Mouse (Mus musculus) limb, embryonic 13.5 days (tissue): ENCODE measurements at regions not wholly inside any gene's neighbourhood (a gene's known extent, or its start where the extent isn't known, plus 50 kb on each side); places are given as distances from the start of the nearest gene placed in this dataset.

Experiments used
- ATAC-seq: fragments of 200-750 bp; cut with Nextera tagmentation; 2 replicates; pipeline ENCODE4 v1.8.0; 2017; ENCODE audit warnings: low read depth, moderate number of reproducible peaks, moderate TSS enrichment; ENCODE audit not compliant: low FRiP score
- H3K27ac ChIP-seq: fragments of 300-500 bp; sonication (generic); 2 replicates; pipeline ENCODE4 v1.5.1; 2015; ENCODE audit warnings: inconsistent platforms, mild to moderate bottlenecking, moderate library complexity
- H3K27me3 ChIP-seq: fragments of 300-500 bp; sonication (generic); 2 replicates; pipeline ENCODE4 v1.6.1; 2015; ENCODE audit warnings: mild to moderate bottlenecking, inconsistent platforms
- H3K36me3 ChIP-seq: fragments of 300-500 bp; sonication (generic); 2 replicates; pipeline ENCODE4 v1.6.1; 2015; ENCODE audit warnings: inconsistent platforms, mild to moderate bottlenecking, moderate library complexity
- H3K4me1 ChIP-seq: fragments of 300-500 bp; sonication (generic); 2 replicates; pipeline ENCODE4 v1.6.1; 2015; ENCODE audit warnings: inconsistent platforms
- H3K4me2 ChIP-seq: fragments of 300-500 bp; sonication (generic); replicated peaks from 2 replicates; pipeline ENCODE4 v1.6.1; 2015; ENCODE audit warnings: inconsistent platforms, mild to moderate bottlenecking, moderate library complexity
- H3K4me3 ChIP-seq: fragments of 300-500 bp; sonication (generic); 2 replicates; pipeline ENCODE4 v1.5.1; 2015; ENCODE audit warnings: moderate library complexity, mild to moderate bottlenecking, inconsistent platforms
- H3K9ac ChIP-seq: fragments of 300-500 bp; sonication (generic); 2 replicates; pipeline ENCODE4 v1.6.1; 2015; ENCODE audit warnings: mild to moderate bottlenecking, inconsistent platforms
- H3K9me3 ChIP-seq: fragments of 300-500 bp; sonication (generic); 2 replicates; pipeline ENCODE4 v1.6.1; 2016; ENCODE audit warnings: inconsistent platforms
- WGBS: fragments of 180-500 bp; shearing (Covaris S2); methylation state at CpG from one replicate; pipeline ENCODE4 v1.1.7; 2015; 5-methylcytosine and 5-hydroxymethylcytosine counted together

- whole genome bisulfite sequencing = 58% methylated on average over 3 of the region's 3 CpGs
Observed at GRCm38 (mm10) chr11:8061989-8062388, 602.3 kb downstream of the Tns3 start.

GRCm38 (mm10) chr11:8061573-8061972 is 602.8 kb downstream of the Tns3 start:
- ATAC-seq = no peak

More at GRCm38 (mm10) chr11:8061989-8062388, 602.3 kb downstream of the Tns3 start:
- no peaks in the 10 kb centered on the region for H3K9me3 ChIP-seq
- H3K36me3 ChIP-seq = no peaks in the 10 kb centered on the region
- no peaks in the 10 kb centered on the region for H3K27me3 ChIP-seq
- no peak overlapping the region for H3K4me2 ChIP-seq
- ATAC-seq = no peak
- no peak overlapping the region for H3K4me3 ChIP-seq
- H3K4me1 ChIP-seq = no peaks in the 10 kb centered on the region
- no peak overlapping the region for H3K27ac ChIP-seq
- H3K9ac ChIP-seq = no peak overlapping the region

DNA sequence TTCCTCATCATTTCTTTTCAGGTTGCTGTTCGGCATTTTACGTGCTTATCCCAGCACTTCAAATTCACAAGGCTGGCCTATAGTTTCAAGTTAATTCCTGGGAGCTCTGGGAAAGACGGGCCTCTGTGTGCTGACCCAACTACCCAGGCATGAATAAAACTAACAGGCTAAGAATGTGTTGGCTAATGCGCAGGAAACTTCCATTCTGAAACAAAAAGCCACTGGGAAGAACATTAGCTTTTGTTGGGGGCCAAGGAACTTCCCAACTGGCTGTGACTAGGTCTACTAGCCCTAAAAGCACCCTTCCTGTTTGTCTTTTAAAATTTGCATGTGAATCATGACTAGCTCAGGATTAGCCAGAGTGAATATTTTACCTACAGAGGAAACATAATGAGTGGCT is 612.8 kb downstream of the Tns3 start:
- H3K27ac ChIP-seq = no peak overlapping the region
- 37% methylated on average over 4 of the region's 4 CpGs for WGBS
- H3K4me1 ChIP-seq = no peaks in the 10 kb centered on the region
- H3K36me3 ChIP-seq = no peaks in the 10 kb centered on the region
- H3K9me3 ChIP-seq = no peaks in the 10 kb centered on the region
- no peaks in the 10 kb centered on the region for H3K27me3 ChIP-seq
- H3K4me2 ChIP-seq = no peak overlapping the region
- ATAC-seq = no peak
- H3K9ac ChIP-seq = no peak overlapping the region
- H3K4me3 ChIP-seq = no peak overlapping the region

More at GRCm38 (mm10) chr11:8061573-8061972, 602.8 kb downstream of the Tns3 start:
- Histone ChIP-seq H3K4me1 (no peaks in the 10 kb centered on the region), H3K9ac (no peak overlapping the region), H3K36me3 (no peaks in the 10 kb centered on the region), H3K9me3 (no peaks in the 10 kb centered on the region), H3K4me2 (no peak overlapping the region), H3K4me3 (no peak overlapping the region), H3K27me3 (no peaks in the 10 kb centered on the region), H3K27ac (no peak overlapping the region)
- 61% methylated on average over 3 of the region's 3 CpGs for WGBS

GRCm38 (mm10) chr11:8045086-8045485 is 619.2 kb downstream of the Tns3 start:
- H3K9ac ChIP-seq = no peak overlapping the region
- no peak overlapping the region for H3K27ac ChIP-seq
- no peak overlapping the region for H3K4me3 ChIP-seq
- H3K4me2 ChIP-seq = no peak overlapping the region
- H3K9me3 ChIP-seq = no peaks in the 10 kb centered on the region
- H3K27me3 ChIP-seq = no peaks in the 10 kb centered on the region
- ATAC-seq = no peak
- no peaks in the 10 kb centered on the region for H3K4me1 ChIP-seq
- H3K36me3 ChIP-seq = no peaks in the 10 kb centered on the region
- 77% methylated on average over 3 of the region's 3 CpGs for WGBS

GRCm38 (mm10) chr11:8030119-8030518 is 634.2 kb downstream of the Tns3 start:
- no peaks in the 10 kb centered on the region for H3K4me1 ChIP-seq
- H3K27me3 ChIP-seq = no peaks in the 10 kb centered on the region
- H3K9me3 ChIP-seq = no peaks in the 10 kb centered on the region
- WGBS = 66% methylated on average over 2 of the region's 2 CpGs
- no peaks in the 10 kb centered on the region for H3K36me3 ChIP-seq
- no peak for ATAC-seq
- H3K4me2 ChIP-seq = no peak overlapping the region
- no peak overlapping the region for H3K9ac ChIP-seq
- no peak overlapping the region for H3K4me3 ChIP-seq
- H3K27ac ChIP-seq = no peak overlapping the region

GRCm38 (mm10) chr11:8007801-8008200 is 656.5 kb downstream of the Tns3 start:
- H3K4me2 ChIP-seq = no peak overlapping the region
- H3K9ac ChIP-seq = no peak overlapping the region
- no peaks in the 10 kb centered on the region for H3K36me3 ChIP-seq
- H3K9me3 ChIP-seq = no peaks in the 10 kb centered on the region
- no peaks in the 10 kb centered on the region for H3K4me1 ChIP-seq
- 70% methylated on average over 1 of the region's 1 CpGs for WGBS
- H3K4me3 ChIP-seq = no peak overlapping the region
- no peaks in the 10 kb centered on the region for H3K27me3 ChIP-seq
- no peak overlapping the region for H3K27ac ChIP-seq
- no peak for ATAC-seq

- Histone ChIP-seq H3K9me3 (no peaks in the 10 kb centered on the region), H3K27ac (no peak overlapping the region), H3K9ac (no peak overlapping the region), H3K4me3 (no peak overlapping the region), H3K4me1 (peaks cover 2% of the 10 kb centered on the region; the same call in 1 of the 2 replicates), H3K36me3 (no peaks in the 10 kb centered on the region), H3K4me2 (no peak overlapping the region), H3K27me3 (no peaks in the 10 kb centered on the region)
- ATAC-seq = no peak
Observed at GRCm38 (mm10) chr11:7981031-7981430, 683.3 kb downstream of the Tns3 start.

DNA sequence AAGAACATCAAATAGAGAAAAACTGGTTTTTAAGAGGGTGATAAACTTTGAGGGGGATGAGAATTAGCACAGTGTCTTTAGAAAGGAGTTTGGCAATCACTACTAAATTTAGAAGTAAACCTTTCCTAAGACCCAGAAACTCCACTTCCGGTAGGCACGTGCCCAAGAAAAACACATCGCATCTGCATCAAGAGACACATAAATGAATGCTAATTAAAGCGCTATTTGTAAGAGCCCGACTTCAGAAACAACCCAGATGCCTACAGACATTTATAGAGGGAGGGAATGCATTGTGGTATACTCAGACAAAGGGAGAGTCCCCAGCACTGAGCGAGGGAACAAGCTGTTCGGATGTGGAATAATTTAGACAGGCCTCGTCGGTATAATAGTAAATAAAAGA is 688.5 kb downstream of the Tns3 start:
- Histone ChIP-seq H3K4me3 (no peak overlapping the region), H3K27ac (no peak overlapping the region), H3K4me1 (peaks cover 4% of the 10 kb centered on the region; the same call in 1 of the 2 replicates), H3K36me3 (no peaks in the 10 kb centered on the region), H3K27me3 (no peaks in the 10 kb centered on the region), H3K9ac (no peak overlapping the region), H3K9me3 (no peaks in the 10 kb centered on the region), H3K4me2 (no peak overlapping the region)
- WGBS = 44% methylated on average over 9 of the region's 9 CpGs
- ATAC-seq = no peak

GRCm38 (mm10) chr11:7949931-7950330 is 714.4 kb downstream of the Tns3 start:
- Histone ChIP-seq H3K9ac (no peak overlapping the region), H3K27ac (no peak overlapping the region), H3K4me3 (no peak overlapping the region), H3K4me1 (no peaks in the 10 kb centered on the region), H3K4me2 (no peak overlapping the region), H3K36me3 (no peaks in the 10 kb centered on the region), H3K27me3 (no peaks in the 10 kb centered on the region), H3K9me3 (no peaks in the 10 kb centered on the region)
- no peak for ATAC-seq

GRCm38 (mm10) chr11:7949201-7949875 is 715.0 kb downstream of the Tns3 start:
- Histone ChIP-seq H3K27me3 (no peaks in the 10 kb centered on the region), H3K36me3 (no peaks in the 10 kb centered on the region), H3K4me1 (no peaks in the 10 kb centered on the region), H3K4me2 (no peak overlapping the region), H3K4me3 (no peak overlapping the region), H3K9ac (no peak overlapping the region), H3K27ac (no peak overlapping the region), H3K9me3 (no peaks in the 10 kb centered on the region)
- WGBS = 66% methylated on average over 6 of the region's 6 CpGs
- no peak for ATAC-seq

- H3K9me3 ChIP-seq = no peaks in the 10 kb centered on the region
- ATAC-seq = no peak
- H3K27ac ChIP-seq = no peak overlapping the region
- H3K4me1 ChIP-seq = no peaks in the 10 kb centered on the region
- H3K4me3 ChIP-seq = no peak overlapping the region
- no peak overlapping the region for H3K4me2 ChIP-seq
- 80% methylated on average over 5 of the region's 5 CpGs for WGBS
- no peak overlapping the region for H3K9ac ChIP-seq
- no peaks in the 10 kb centered on the region for H3K36me3 ChIP-seq
- no peaks in the 10 kb centered on the region for H3K27me3 ChIP-seq
Observed at GRCm38 (mm10) chr11:7944956-7945515, 719.3 kb downstream of the Tns3 start.

GRCm38 (mm10) chr11:7944373-7944772 is 720.0 kb downstream of the Tns3 start:
- Histone ChIP-seq H3K36me3 (no peaks in the 10 kb centered on the region), H3K9ac (no peak overlapping the region), H3K4me1 (no peaks in the 10 kb centered on the region), H3K9me3 (no peaks in the 10 kb centered on the region), H3K4me3 (no peak overlapping the region), H3K27me3 (no peaks in the 10 kb centered on the region), H3K4me2 (no peak overlapping the region), H3K27ac (no peak overlapping the region)
- no peak for ATAC-seq
- WGBS = 79% methylated on average over 4 of the region's 4 CpGs

GRCm38 (mm10) chr11:7933611-7934010 is 719.9 kb upstream of the Igfbp3 start:
- H3K4me2 ChIP-seq = no peak overlapping the region
- no peaks in the 10 kb centered on the region for H3K4me1 ChIP-seq
- no peaks in the 10 kb centered on the region for H3K36me3 ChIP-seq
- H3K9me3 ChIP-seq = no peaks in the 10 kb centered on the region
- H3K27me3 ChIP-seq = no peaks in the 10 kb centered on the region
- no peak overlapping the region for H3K9ac ChIP-seq
- H3K27ac ChIP-seq = no peak overlapping the region
- 82% methylated on average over 3 of the region's 3 CpGs for WGBS
- no peak overlapping the region for H3K4me3 ChIP-seq
- ATAC-seq = no peak
